Mouse (Mus musculus) midbrain, embryonic 14.5 days (tissue): ENCODE data around the gene Aen. TPM values are rescaled to one million over a fixed set of nuclear protein-coding genes. Genes with fewer than 3 reads are reported as not detected.
A peak's percentile ranks its signal among the peaks of the same experiment; 100 is the strongest.

Experiments
- ATAC-seq: fragments of 200-750 bp; cut with Nextera tagmentation; 2 replicates; pipeline ENCODE4 v1.8.0; 2017; ENCODE audit warnings: moderate number of reproducible peaks, moderate library complexity; ENCODE audit not compliant: low FRiP score, low TSS enrichment
- DNase-seq: peaks from one replicate; pipeline ENCODE4 v3.0.0-alpha.2; 2015
- H3K27ac ChIP-seq: fragments of 300-500 bp; sonication (generic); replicated peaks from 2 replicates; pipeline ENCODE4 v1.5.1; 2014; ENCODE audit warnings: mild to moderate bottlenecking, low read depth, low read length, moderate library complexity
- H3K27me3 ChIP-seq: fragments of 300-500 bp; sonication (generic); 2 replicates; pipeline ENCODE4 v1.6.1; 2014; ENCODE audit warnings: low read length, control low read depth, mixed read lengths; ENCODE audit not compliant: control insufficient read depth, insufficient read depth
- H3K36me3 ChIP-seq: fragments of 300-500 bp; sonication (generic); 2 replicates; pipeline ENCODE4 v1.6.1; 2014; ENCODE audit warnings: low read length, control low read depth; ENCODE audit not compliant: control insufficient read depth, insufficient read depth
- H3K4me1 ChIP-seq: fragments of 300-500 bp; sonication (generic); 2 replicates; pipeline ENCODE4 v1.6.1; 2014; ENCODE audit warnings: mild to moderate bottlenecking, antibody characterized with exemption, low read length, control low read depth; ENCODE audit not compliant: control insufficient read depth, insufficient read depth
- H3K4me2 ChIP-seq: fragments of 300-500 bp; sonication (generic); 2 replicates; pipeline ENCODE4 v1.6.1; 2014; ENCODE audit warnings: mild to moderate bottlenecking, low read length, moderate library complexity
- H3K4me3 ChIP-seq: fragments of 300-500 bp; sonication (generic); replicated peaks from 2 replicates; pipeline ENCODE4 v1.5.1; 2014; ENCODE audit warnings: low read depth, low read length
- H3K9ac ChIP-seq: fragments of 300-500 bp; sonication (generic); replicated peaks from 2 replicates; pipeline ENCODE4 v1.6.1; 2014; ENCODE audit warnings: mild to moderate bottlenecking, low read length, moderate library complexity
- H3K9me3 ChIP-seq: fragments of 300-500 bp; sonication (generic); 2 replicates; pipeline ENCODE4 v1.6.1; 2016; ENCODE audit warnings: low read length, control low read depth, mixed read lengths; ENCODE audit not compliant: control insufficient read depth
- WGBS: fragments of 180-500 bp; shearing (Covaris S2); extraction: QIAGEN DNeasy Blood & Tissue Kit; methylation state at CpG from one replicate; pipeline ENCODE4 v1.1.7; 2014; 5-methylcytosine and 5-hydroxymethylcytosine counted together
- polyA plus RNA-seq: library from polyadenylated mRNA; unstranded; fragments of >200 nt; fragmentation: Nextera tagmentation; extraction: Ambion mirVana; gene quantifications from 2 replicates; pipeline ENCODE4 v1.2.1, GENCODE M21; 2014

Aen gene
- polyA plus RNA-seq, 1 experiment from 2014 or later, result 39.1 TPM

- WGBS, result 81% methylated on average over 5 of the region's 5 CpGs
- Histone ChIP-seq H3K9ac (no peak overlapping the region), H3K27ac (no peak overlapping the region), H3K27me3 (no peaks in the 10 kb centered on the region), H3K9me3 (no peaks in the 10 kb centered on the region), H3K36me3 (no peaks in the 10 kb centered on the region), H3K4me2 (no peak overlapping the region), H3K4me3 (no peak overlapping the region), H3K4me1 (0 out of 2 replicates have a peak, but pooled peaks cover 3% of the 10 kb centered on the region)
- DNase-seq, result no peak
- no peak for ATAC-seq
Measured at GRCm38 (mm10) chr7:78868731-78869130, 26.9 kb upstream of the Aen start.

GRCm38 (mm10) chr7:78872366-78872765 lies 23.3 kb upstream of the Aen start:
- DNase-seq, result no peak
- no peak for ATAC-seq
- WGBS, result 85% methylated on average over 6 of the region's 6 CpGs

GRCm38 (mm10) chr7:78872831-78873230 lies 22.8 kb upstream of the Aen start:
- Histone ChIP-seq H3K36me3 (no peaks in the 10 kb centered on the region), H3K4me3 (no peak overlapping the region), H3K9me3 (no peaks in the 10 kb centered on the region), H3K4me2 (no peak overlapping the region), H3K27me3 (no peaks in the 10 kb centered on the region), H3K4me1 (no peaks in the 10 kb centered on the region), H3K9ac (no peak overlapping the region), H3K27ac (no peak overlapping the region)
- ATAC-seq (no peak), DNase-seq (no peak)
- WGBS, result 78% methylated on average over 5 of the region's 5 CpGs

More at GRCm38 (mm10) chr7:78872366-78872765, 23.3 kb upstream of the Aen start:
- Histone ChIP-seq H3K4me3 (no peak overlapping the region), H3K4me1 (no peaks in the 10 kb centered on the region), H3K9me3 (no peaks in the 10 kb centered on the region), H3K9ac (no peak overlapping the region), H3K27me3 (no peaks in the 10 kb centered on the region), H3K4me2 (no peak overlapping the region), H3K27ac (no peak overlapping the region), H3K36me3 (no peaks in the 10 kb centered on the region)

- no peaks in the 10 kb centered on the region for H3K27me3 ChIP-seq
- no peaks in the 10 kb centered on the region for H3K36me3 ChIP-seq
- peak overlapping the region; percentile 71 for H3K4me3 ChIP-seq
- peak; percentile 45 for DNase-seq
- no peak for ATAC-seq
- H3K9me3 ChIP-seq, result no peaks in the 10 kb centered on the region
- H3K4me2 ChIP-seq, result peak overlapping the region; percentile 68
- peaks cover 32% of the 10 kb centered on the region for H3K4me1 ChIP-seq
- H3K27ac ChIP-seq, result peak overlapping the region; percentile 90
- H3K9ac ChIP-seq, result peak overlapping the region; percentile 79; the same call in 1 of the 2 replicates
- 6% methylated on average over 15 of the region's 16 CpGs for WGBS
Measured at GRCm38 (mm10) chr7:78881607-78882468, 13.8 kb upstream of the Aen start.

- H3K36me3 ChIP-seq, result no peaks in the 10 kb centered on the region
- DNase-seq (peak; percentile 90), ATAC-seq (peak; percentile 57)
- under 1% methylated on average over 23 of the region's 23 CpGs for WGBS
- H3K4me2 ChIP-seq, result peak overlapping the region; percentile 68
- peak overlapping the region; percentile 90 for H3K27ac ChIP-seq
- H3K9ac ChIP-seq, result peak overlapping the region; percentile 79
- no peaks in the 10 kb centered on the region for H3K27me3 ChIP-seq
- H3K4me1 ChIP-seq, result peaks cover 38% of the 10 kb centered on the region
- no peaks in the 10 kb centered on the region for H3K9me3 ChIP-seq
- peak overlapping the region; percentile 71 for H3K4me3 ChIP-seq
Measured at GRCm38 (mm10) chr7:78882469-78882837, 13.2 kb upstream of the Aen start.

GRCm38 (mm10) chr7:78883016-78883725 lies 12.5 kb upstream of the Aen start:
- H3K4me2 ChIP-seq, result peak overlapping the region; percentile 68
- H3K27ac ChIP-seq, result peak overlapping the region; percentile 90
- no peaks in the 10 kb centered on the region; the same call in 1 of the 2 replicates for H3K27me3 ChIP-seq
- DNase-seq, result peak; percentile 67
- peak overlapping the region; percentile 79 for H3K9ac ChIP-seq
- H3K4me3 ChIP-seq, result peak overlapping the region; percentile 71
- peaks cover 45% of the 10 kb centered on the region for H3K4me1 ChIP-seq
- no peak for ATAC-seq
- 0 out of 2 replicates have a peak, but pooled peaks cover 2% of the 10 kb centered on the region for H3K36me3 ChIP-seq
- H3K9me3 ChIP-seq, result no peaks in the 10 kb centered on the region
- under 1% methylated on average over 34 of the region's 34 CpGs for WGBS

- no peak for ATAC-seq
- H3K27ac ChIP-seq, result peak overlapping the region; percentile 90
- no peaks in the 10 kb centered on the region for H3K9me3 ChIP-seq
- H3K9ac ChIP-seq, result peak overlapping the region; percentile 79
- DNase-seq, result no peak
- H3K4me1 ChIP-seq, result peaks cover 46% of the 10 kb centered on the region
- peak overlapping the region; percentile 71 for H3K4me3 ChIP-seq
- under 1% methylated on average over 8 of the region's 8 CpGs for WGBS
- 0 out of 2 replicates have a peak, but pooled peaks cover 8% of the 10 kb centered on the region for H3K36me3 ChIP-seq
- peak overlapping the region; percentile 68 for H3K4me2 ChIP-seq
- H3K27me3 ChIP-seq, result no peaks in the 10 kb centered on the region; the same call in 1 of the 2 replicates
Measured at GRCm38 (mm10) chr7:78883726-78884060, 12.0 kb upstream of the Aen start.

- 3% methylated on average over 6 of the region's 6 CpGs for WGBS
- Histone ChIP-seq H3K27ac (peak overlapping the region; percentile 90), H3K27me3 (no peaks in the 10 kb centered on the region; the same call in 1 of the 2 replicates), H3K4me3 (peak overlapping the region; percentile 71), H3K4me2 (peak overlapping the region; percentile 68), H3K9ac (peak overlapping the region; percentile 48), H3K9me3 (no peaks in the 10 kb centered on the region), H3K36me3 (0 out of 2 replicates have a peak, but pooled peaks cover 10% of the 10 kb centered on the region), H3K4me1 (peaks cover 46% of the 10 kb centered on the region)
- ATAC-seq, result peak; percentile 72
- DNase-seq, result peak; percentile 95
Measured at GRCm38 (mm10) chr7:78884139-78884538, 11.5 kb upstream of the Aen start.
